Mouse (Mus musculus): ENCODE results near the gene Sim2. TPM values are rescaled to one million over a fixed set of nuclear protein-coding genes. Genes with fewer than 3 reads are reported as not detected.

Gene Sim2
- polyA plus RNA-seq, 1 experiment from 2014 or later = 0.16 TPM

Small RNA genes within 50 kb of the gene (microRNA-seq; reads per million reads assigned to microRNA genes)
- not detected for gene Gm23062

Other genes with a start within 250 kb of the Sim2 start
- gene Chaf1b, start 201.0 kb upstream of the Sim2 start, polyA plus RNA-seq (2016; fragmentation: Nextera tagmentation; extraction: Ambion mirVana) = 49.5 and 49.7 TPM in 2 replicates
- gene Cldn14, start 76.1 kb upstream of the Sim2 start, polyA plus RNA-seq (2016; fragmentation: Nextera tagmentation; extraction: Ambion mirVana) = 0.37 and 0.56 TPM in 2 replicates
- gene Hlcs, start 228.6 kb downstream of the Sim2 start, polyA plus RNA-seq (2016; fragmentation: Nextera tagmentation; extraction: Ambion mirVana) = 10.3 TPM in 2 replicates
- 3.5 and 4.1 TPM in 2 replicates for gene Ripply3, start 243.5 kb downstream of the Sim2 start, polyA plus RNA-seq (2016; fragmentation: Nextera tagmentation; extraction: Ambion mirVana)

Data from neural tube, embryonic 12.5 days (tissue).